Mouse (Mus musculus) testis, adult 2 months (tissue): ENCODE measurements around the gene Dbi.

Experiments used
- CTCF ChIP-seq: fragments of 200-500 bp; IDR thresholded peaks from 2 replicates; pipeline ENCODE4 v1.5.1; 2012; ENCODE audit warnings: low read depth, mild to moderate bottlenecking, inconsistent platforms, low read length, moderate library complexity; ENCODE audit not compliant: control insufficient read depth, insufficient read depth, insufficient replicate concordance
- POLR2A ChIP-seq: fragments of 200-500 bp; IDR thresholded peaks from 2 replicates; pipeline ENCODE4 v1.6.1; 2012; ENCODE audit warnings: low read depth, mild to moderate bottlenecking, inconsistent platforms, low read length, moderate library complexity; ENCODE audit not compliant: control insufficient read depth

- TF ChIP-seq CTCF (no peak), POLR2A (no peak)
Observed at GRCm38 (mm10) chr1:120132376-120132775, 11.5 kb upstream of the Dbi start.
